Mouse (Mus musculus) monocyte, adult 2 months (primary cell): Measurements from ENCODE around the gene Slc29a3.

Source experiments
- DNase-seq, 2 experiments: peaks; one replicate each; pipeline ENCODE4 v3.0.0; 2022; ENCODE audit warnings: low spot score in 2 of 2, low read depth in 1 of 2

Slc29a3 gene

DNA sequence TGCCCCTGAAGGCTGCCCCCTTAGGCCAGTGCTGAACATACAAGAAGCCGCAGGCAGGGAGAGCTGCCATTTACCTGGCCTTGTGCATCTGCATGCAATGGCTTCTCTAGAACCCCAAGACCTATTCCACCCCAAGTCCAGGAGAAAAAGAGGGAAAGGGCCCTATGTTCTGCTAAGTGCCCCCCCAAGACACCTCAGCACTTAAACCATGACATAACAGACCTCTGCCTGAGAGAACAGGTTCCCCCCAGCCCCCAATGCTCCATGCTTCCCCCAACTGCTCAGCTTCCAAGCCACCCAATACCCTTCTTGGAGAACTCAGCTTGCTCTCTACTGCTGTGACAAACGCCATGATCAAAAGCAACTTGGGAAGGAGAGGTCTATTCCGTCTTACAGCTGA lies 73.7 kb downstream of the Slc29a3 start:
- no peak for DNase-seq

DNA sequence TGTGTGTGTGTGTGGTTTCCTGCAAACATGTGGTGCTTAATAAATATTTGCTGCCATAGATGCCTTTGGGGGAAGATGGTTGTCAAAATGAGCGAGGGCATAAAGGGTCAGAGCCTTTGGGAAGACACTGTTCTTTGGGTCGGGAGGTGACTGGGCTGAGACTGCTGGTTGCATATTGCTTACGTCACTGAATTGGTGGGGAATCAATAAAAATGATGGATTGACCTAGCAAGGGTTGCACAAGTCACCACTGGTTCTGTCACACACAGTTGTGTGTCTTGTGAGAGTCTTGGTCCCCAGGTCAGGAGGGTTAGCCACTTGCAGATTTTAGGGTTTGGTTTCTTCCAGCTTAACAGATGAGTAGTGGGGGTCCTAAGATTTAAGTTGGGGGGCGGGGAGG lies 75.3 kb downstream of the Slc29a3 start:
- DNase-seq, result no peak

DNA sequence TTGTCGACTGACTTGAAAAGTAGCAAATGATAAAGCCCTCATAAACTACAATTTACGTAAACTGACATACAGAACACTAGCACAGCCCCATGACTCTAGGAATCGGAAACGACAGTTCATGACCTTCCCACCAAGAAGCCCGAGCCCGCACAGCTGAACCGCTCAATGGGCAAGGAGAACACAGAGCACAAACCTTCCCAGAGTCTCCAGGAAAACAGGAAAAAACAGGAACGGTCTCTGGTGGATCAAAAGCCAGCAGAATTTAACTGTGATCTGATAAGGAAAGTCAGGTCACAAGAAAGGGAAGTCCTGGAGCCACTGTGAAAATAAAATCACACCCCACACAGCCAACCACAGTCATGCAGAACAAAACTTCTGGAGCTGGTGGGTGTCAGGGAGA lies 82.4 kb downstream of the Slc29a3 start:
- no peak for DNase-seq

DNA sequence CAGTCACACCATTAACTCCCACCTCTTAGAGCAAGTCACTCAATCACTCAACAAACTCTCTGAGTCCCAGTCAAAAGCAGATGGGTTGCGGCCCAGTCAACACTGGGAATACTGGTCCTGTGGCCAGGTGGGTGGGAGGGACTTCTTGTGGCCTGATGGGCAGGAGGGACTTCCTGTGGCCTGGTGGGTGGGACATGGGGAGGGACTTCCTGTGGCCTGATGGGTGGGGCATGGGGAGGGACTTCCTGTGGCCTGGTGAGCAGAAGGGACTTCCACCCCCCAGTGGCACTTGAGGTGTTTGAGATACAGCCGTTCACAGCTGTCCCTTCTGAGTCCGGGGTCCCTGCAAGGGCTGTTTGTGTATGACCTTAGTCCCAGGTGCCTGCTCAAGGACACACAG lies 84.0 kb downstream of the Slc29a3 start:
- no peak for DNase-seq
